Mouse (Mus musculus): Measurements from ENCODE around the gene Arhgap19. TPM values are rescaled to one million over a fixed set of nuclear protein-coding genes. Genes with fewer than 3 reads are reported as not detected.

Gene Arhgap19
- polyA plus RNA-seq, 1 experiment from 2014 or later = 37.6 TPM

DNA sequence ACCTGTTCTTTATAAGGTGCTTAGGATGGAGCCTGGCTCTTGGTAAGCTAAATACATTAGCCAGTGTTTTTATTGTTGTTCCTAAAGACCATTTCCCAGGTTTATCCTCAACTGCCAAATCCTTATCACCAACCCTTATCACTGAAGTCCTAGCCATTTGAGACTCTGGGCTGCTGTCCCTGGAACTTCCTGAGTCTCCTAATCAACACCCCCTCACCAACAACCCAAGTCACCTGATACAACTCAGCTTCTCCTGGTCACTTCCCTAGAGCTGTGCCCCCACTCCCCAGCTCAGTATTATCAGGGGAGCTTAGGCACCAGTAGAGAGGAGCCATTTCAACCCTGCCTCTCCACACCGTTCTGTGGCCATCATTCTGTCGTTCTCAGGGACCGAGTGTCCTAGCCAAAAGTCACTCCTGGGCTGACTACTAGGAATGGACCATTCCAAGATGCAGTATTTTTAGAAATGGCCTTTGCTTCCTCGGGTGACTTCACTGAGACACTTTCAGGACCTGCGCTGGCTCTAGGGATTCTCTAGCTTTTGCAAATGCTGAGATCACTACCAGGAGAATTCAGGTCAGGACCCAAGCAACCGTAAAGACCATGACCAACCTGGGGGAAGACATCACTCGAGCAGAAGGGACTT, 39.4 kb upstream of the Arhgap19 start:
- H3K4me1 ChIP-seq = peaks cover 80% of the 10 kb centered on the region
- WGBS (ENCODE audit: insufficient replicate concordance) = 45% methylated on average over 7 of the region's 7 CpGs
- H3K4me2 ChIP-seq = no peak overlapping the region

DNA sequence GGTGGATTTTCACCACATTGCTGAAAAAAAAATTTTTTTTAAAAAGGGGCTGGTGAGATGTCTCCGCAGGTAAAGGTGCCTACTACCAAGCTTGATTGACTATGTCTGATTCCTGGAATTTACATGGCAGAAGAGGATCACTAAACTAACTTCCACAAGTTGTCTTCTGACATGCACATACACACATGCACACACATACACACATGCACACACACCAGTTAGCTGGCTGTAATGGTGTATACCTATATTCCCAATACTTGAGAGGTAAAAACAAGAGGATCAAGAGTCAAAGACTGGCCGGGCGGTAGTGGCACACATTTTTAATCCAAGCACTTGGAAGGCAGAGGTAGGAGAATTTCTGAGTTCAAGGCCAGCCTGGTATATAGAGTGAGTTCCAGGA, 37.8 kb upstream of the Arhgap19 start:
- Histone ChIP-seq H3K4me2 (peak overlapping the region; percentile 70), H3K27ac (peak overlapping the region; percentile 94), H3K9me3 (replicated peaks) (no peaks in the 10 kb centered on the region), H3K27me3 (replicated peaks) (no peaks in the 10 kb centered on the region), H3K36me3 (no peaks in the 10 kb centered on the region), H3K4me1 (peaks cover 80% of the 10 kb centered on the region), H3K4me3 (no peak overlapping the region), H3K9ac (no peak overlapping the region)
- WGBS (ENCODE audit: insufficient replicate concordance) = 79% methylated on average over 3 of the region's 3 CpGs
- ATAC-seq = no peak

More for the DNA sequence above, 39.4 kb upstream of the Arhgap19 start:
- no peak for ATAC-seq
- no peaks in the 10 kb centered on the region for H3K9me3 ChIP-seq (replicated peaks)
- H3K27ac ChIP-seq = peak overlapping the region; percentile 53
- H3K36me3 ChIP-seq = no peaks in the 10 kb centered on the region
- no peaks in the 10 kb centered on the region for H3K27me3 ChIP-seq (replicated peaks)
- no peak overlapping the region for H3K9ac ChIP-seq
- no peak overlapping the region for H3K4me3 ChIP-seq

DNA sequence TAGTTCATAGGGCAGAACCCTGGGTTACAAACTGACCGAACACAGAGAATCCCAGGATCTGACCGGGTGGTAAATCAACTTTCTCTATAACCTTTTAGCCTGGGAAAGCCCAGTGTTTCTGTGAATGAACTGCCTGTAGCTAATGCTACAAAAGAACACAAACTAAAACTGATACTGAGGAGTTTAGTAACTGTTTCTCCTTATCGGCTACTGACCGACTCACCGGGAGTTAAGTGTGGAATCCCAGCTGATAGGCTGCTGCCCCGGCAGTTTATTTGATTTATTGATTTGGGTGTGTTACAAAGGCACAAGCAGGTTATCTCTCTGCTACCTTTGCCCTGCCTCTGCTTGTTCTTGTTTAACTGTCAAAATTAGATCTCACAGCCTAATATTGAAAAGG, 37.0 kb upstream of the Arhgap19 start:
- H3K36me3 ChIP-seq = no peaks in the 10 kb centered on the region
- WGBS (ENCODE audit: insufficient replicate concordance) = 17% methylated on average over 6 of the region's 6 CpGs
- peak overlapping the region; percentile 13; the same call in 1 of the 2 replicates for H3K4me3 ChIP-seq
- H3K4me2 ChIP-seq = peak overlapping the region; percentile 70
- ATAC-seq = peak; percentile 2; the same call in 1 of the 2 replicates
- H3K4me1 ChIP-seq = peaks cover 86% of the 10 kb centered on the region
- no peaks in the 10 kb centered on the region for H3K27me3 ChIP-seq (replicated peaks)
- H3K9ac ChIP-seq = peak overlapping the region; percentile 44
- H3K27ac ChIP-seq = peak overlapping the region; percentile 94
- no peaks in the 10 kb centered on the region for H3K9me3 ChIP-seq (replicated peaks)

DNA sequence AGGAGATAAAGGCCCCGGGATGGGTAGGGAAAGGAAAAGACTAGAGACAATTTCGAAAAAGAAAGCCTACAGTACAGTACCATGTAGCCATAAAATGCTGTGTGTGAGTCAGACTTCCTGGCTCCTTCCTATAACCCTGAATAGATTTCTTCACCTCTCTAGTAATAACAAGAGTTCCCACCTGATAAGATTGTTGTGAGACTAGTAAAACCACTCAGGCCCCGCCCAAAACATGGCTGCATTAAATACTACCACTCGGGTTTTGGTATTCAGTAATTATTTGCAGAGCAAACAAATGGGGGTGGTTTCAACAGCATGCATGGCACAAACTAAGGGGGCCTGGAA, 36.0 kb upstream of the Arhgap19 start:
- no peaks in the 10 kb centered on the region for H3K27me3 ChIP-seq (replicated peaks)
- H3K27ac ChIP-seq = peak overlapping the region; percentile 94
- H3K4me2 ChIP-seq = peak overlapping the region; percentile 70
- WGBS (ENCODE audit: insufficient replicate concordance) = 10% methylated on average over 4 of the region's 4 CpGs
- H3K9me3 ChIP-seq (replicated peaks) = no peaks in the 10 kb centered on the region
- H3K36me3 ChIP-seq = no peaks in the 10 kb centered on the region
- peaks cover 91% of the 10 kb centered on the region for H3K4me1 ChIP-seq
- peak; percentile 19 for ATAC-seq
- peak overlapping the region; percentile 44 for H3K9ac ChIP-seq
- peak overlapping the region; percentile 18; the same call in 1 of the 2 replicates for H3K4me3 ChIP-seq

DNA sequence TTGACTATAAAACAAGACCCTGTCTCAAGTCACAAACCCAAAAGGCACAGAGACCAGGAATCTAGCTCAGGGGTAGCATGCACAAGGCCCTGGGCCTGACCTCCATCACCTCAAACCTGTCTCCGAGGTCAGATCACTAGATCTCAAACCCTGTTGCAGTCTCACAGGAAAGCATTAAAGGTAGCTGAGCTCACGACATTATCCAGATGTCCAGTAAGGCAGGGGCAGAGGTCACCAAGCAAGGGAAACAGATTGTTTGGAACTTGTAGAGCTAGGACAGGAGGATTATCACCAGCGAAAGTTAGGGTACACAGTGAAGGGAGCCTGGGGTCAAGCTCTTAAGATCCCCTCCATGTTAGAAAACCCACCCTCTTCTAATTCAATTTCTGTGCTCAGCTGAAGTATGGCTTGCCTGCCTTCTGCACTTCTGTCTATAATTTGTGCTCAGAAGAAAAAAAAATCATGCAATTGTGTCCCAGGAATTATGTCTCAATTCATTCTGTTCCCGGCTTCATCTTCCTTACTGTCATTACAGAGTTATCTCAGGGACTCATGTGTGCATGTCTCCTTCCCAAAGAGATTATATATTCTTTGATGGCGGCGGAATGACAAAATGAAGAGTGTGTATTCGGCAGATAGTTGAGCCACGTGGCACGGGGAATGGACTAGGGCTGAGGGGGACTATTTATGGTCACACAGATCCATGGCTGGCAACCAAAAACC, 35.5 kb upstream of the Arhgap19 start:
- Histone ChIP-seq H3K4me1 (peaks cover 93% of the 10 kb centered on the region), H3K4me2 (peak overlapping the region; percentile 70), H3K36me3 (no peaks in the 10 kb centered on the region), H3K9ac (peak overlapping the region; percentile 68), H3K27ac (peak overlapping the region; percentile 94), H3K4me3 (peak overlapping the region; percentile 18; the same call in 1 of the 2 replicates), H3K27me3 (replicated peaks) (no peaks in the 10 kb centered on the region), H3K9me3 (replicated peaks) (no peaks in the 10 kb centered on the region)
- ATAC-seq = peak; percentile 59
- WGBS (ENCODE audit: insufficient replicate concordance) = 16% methylated on average over 9 of the region's 9 CpGs

DNA sequence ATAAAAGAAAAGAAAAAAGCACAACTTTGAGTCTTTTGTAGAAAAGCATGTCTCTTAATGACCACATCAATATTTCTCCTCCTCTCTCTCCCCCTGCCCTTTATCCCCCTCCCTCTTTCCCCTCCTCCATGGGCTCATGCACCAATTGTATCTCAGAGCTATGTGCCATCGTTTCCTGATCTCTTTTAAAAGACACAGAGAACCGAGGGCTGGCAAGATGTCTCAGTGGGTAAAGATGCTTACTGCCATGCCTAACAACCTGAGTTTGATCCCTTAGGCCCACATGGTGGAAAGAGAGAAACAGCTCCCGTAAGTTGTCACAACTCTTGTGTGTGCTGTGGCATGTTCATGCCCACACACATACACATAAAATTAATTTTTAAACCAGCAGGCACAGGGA, 34.9 kb upstream of the Arhgap19 start:
- peak overlapping the region; percentile 94 for H3K27ac ChIP-seq

DNA sequence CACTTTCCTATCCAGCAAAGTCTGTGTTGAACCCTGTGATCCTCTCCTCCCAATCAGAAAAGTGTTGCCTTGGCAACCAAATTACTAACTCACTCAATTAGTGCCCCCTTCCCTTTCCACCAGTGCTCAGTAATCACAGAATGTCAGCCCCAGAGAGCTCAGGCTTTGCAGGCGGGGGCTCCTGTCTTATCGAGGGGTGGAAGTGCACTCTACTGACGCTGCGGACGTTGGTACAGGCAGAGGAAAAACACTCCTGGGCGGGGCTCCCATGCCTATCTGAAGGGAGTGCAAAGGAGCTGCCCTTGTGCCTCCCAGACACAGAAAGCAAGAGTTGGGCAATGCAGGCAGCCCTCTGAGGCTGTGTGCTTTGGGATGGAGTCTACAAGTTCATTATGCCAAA, 34.0 kb upstream of the Arhgap19 start:
- Histone ChIP-seq H3K27me3 (replicated peaks) (no peaks in the 10 kb centered on the region), H3K4me3 (peak overlapping the region; percentile 39), H3K9me3 (replicated peaks) (no peaks in the 10 kb centered on the region), H3K4me2 (peak overlapping the region; percentile 70), H3K4me1 (peaks cover 92% of the 10 kb centered on the region), H3K27ac (peak overlapping the region; percentile 94), H3K36me3 (no peaks in the 10 kb centered on the region), H3K9ac (peak overlapping the region; percentile 68)
- WGBS (ENCODE audit: insufficient replicate concordance) = under 1% methylated on average over 6 of the region's 6 CpGs
- peak; percentile 91 for ATAC-seq

More for the DNA sequence above, 34.9 kb upstream of the Arhgap19 start:
- 31% methylated on average over 3 of the region's 3 CpGs for WGBS (ENCODE audit: insufficient replicate concordance)
- Histone ChIP-seq H3K9me3 (replicated peaks) (no peaks in the 10 kb centered on the region), H3K36me3 (no peaks in the 10 kb centered on the region), H3K4me2 (peak overlapping the region; percentile 70), H3K4me1 (peaks cover 95% of the 10 kb centered on the region), H3K27me3 (replicated peaks) (no peaks in the 10 kb centered on the region), H3K4me3 (peak overlapping the region; percentile 39; the same call in 1 of the 2 replicates), H3K9ac (peak overlapping the region; percentile 68)
- no peak for ATAC-seq

DNA sequence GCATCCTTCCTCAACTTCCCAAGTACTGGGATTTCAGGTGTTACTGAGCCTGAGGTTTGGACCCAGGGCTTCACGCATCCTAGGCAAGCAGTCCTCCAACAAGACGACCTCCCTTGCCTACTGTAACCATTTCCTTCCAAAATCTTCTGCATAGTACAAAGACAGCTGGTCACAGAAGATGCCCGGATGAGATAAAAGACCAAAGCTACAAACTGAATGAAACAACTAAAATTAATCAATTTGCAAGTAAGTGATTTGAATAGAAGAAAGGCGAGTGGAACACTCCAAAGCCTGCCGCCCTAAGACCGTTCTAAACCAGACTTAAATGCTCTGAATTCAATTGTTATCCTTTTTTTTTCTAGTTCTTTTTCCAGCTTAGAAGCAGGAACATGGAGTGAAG, 33.6 kb upstream of the Arhgap19 start:
- H3K9me3 ChIP-seq (replicated peaks) = no peaks in the 10 kb centered on the region
- H3K36me3 ChIP-seq = no peaks in the 10 kb centered on the region
- no peak for ATAC-seq
- peaks cover 95% of the 10 kb centered on the region for H3K4me1 ChIP-seq
- H3K4me2 ChIP-seq = peak overlapping the region; percentile 70
- 44% methylated on average over 6 of the region's 6 CpGs for WGBS (ENCODE audit: insufficient replicate concordance)
- peak overlapping the region; percentile 68; the same call in 1 of the 2 replicates for H3K9ac ChIP-seq
- no peaks in the 10 kb centered on the region for H3K27me3 ChIP-seq (replicated peaks)
- peak overlapping the region; percentile 94 for H3K27ac ChIP-seq
- peak overlapping the region; percentile 39 for H3K4me3 ChIP-seq

DNA sequence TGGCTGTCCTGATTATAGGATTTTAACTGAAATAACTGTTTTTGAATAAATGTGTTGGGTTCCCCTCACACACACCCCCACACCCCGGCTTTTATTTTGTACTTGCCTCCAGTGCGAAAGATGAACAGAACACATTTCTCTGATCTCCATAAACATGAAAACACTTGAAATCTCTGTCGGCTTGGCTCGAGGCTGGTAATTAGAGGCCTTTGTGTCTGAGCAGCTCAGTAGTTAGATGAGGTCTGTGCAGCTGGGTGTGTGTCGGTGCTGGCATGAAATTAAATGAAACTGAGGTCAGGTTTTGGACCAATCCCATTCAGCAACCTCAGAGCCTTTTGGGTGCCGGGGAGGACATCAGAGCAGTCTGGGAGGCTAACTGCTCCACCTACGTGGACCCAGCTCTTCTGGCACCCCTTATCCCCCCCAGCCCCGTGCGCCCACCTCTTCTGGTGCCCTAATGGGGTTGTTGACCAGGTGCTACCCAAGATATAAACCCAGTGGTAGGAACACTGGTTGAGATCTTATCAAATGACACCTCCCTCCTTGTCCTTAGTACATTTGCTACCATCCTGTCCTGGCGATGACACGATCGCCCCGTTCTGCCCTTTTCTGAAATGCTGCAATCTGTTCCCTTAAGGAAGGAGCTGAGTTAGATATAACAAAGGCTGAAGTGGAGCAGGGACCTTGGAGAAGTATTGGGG, 30.8 kb upstream of the Arhgap19 start:
- Histone ChIP-seq H3K27ac (peak overlapping the region; percentile 61), H3K4me1 (peaks cover 85% of the 10 kb centered on the region), H3K9me3 (replicated peaks) (no peaks in the 10 kb centered on the region), H3K36me3 (no peaks in the 10 kb centered on the region), H3K27me3 (replicated peaks) (no peaks in the 10 kb centered on the region), H3K4me3 (peak overlapping the region; percentile 94), H3K4me2 (peak overlapping the region; percentile 99), H3K9ac (peak overlapping the region; percentile 97)
- ATAC-seq = no peak
- 54% methylated on average over 13 of the region's 13 CpGs for WGBS (ENCODE audit: insufficient replicate concordance)

DNA sequence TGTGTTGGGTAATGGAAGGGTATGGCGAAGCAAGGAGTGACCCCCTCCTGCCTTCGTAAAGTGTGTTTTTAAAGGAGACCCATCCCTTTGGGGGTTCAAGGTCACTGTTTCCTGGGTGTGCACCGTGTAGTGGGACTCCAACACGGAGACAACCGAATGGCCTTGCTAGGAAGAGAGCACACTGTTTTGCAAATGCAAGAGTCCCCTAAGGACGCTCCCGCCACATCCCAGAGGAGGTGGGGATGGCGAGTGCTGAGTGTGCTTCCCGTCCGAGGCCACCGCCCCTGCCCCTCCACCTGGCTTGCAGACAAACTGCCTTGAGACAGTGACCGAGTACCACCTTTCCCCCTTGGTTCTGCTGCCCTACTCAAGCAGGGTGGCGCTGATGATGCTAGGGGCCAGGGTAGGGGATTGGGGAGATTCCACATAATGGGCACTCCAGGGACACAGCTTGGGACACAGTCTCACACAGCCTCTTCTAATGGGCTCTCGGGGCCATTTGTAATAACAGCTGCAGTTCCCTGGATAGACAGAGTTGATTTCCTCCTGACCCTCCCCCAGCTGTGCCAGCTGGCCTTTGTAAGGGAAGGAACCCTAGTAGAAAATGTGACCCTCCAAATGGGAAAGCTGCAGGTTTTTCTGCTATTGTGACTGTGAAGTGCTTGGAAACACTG, 30.0 kb upstream of the Arhgap19 start:
- no peak for ATAC-seq
- H3K4me2 ChIP-seq = peak overlapping the region; percentile 99
- no peaks in the 10 kb centered on the region for H3K27me3 ChIP-seq (replicated peaks)
- H3K4me1 ChIP-seq = peaks cover 77% of the 10 kb centered on the region
- no peaks in the 10 kb centered on the region for H3K36me3 ChIP-seq
- H3K9me3 ChIP-seq (replicated peaks) = no peaks in the 10 kb centered on the region
- WGBS (ENCODE audit: insufficient replicate concordance) = 14% methylated on average over 14 of the region's 14 CpGs
- peak overlapping the region; percentile 94 for H3K4me3 ChIP-seq
- peak overlapping the region; percentile 50 for H3K27ac ChIP-seq
- peak overlapping the region; percentile 97 for H3K9ac ChIP-seq

DNA sequence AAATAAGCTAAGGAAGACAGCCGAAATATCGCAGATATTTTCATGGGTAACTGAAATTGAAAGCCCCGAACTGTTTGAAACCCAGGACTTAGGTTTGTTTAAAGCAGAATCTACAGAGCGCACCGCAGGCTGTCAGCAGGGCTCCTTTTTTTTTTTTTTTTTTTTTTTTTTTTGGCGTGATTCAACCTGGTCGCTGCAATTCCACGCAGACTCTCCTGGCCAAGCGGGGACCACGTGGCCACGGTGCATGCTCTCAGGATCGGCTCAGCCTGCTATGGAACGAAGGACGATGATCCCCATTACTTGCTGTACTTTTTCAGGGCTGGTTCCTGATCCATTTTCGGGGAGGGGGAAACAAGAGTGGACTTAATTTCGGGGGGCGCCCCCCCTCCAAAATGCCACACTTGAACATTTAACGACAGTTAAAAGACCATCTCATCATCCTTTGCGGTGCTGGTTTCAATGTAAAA, 29.3 kb upstream of the Arhgap19 start:
- Histone ChIP-seq H3K27me3 (replicated peaks) (no peaks in the 10 kb centered on the region), H3K9me3 (replicated peaks) (no peaks in the 10 kb centered on the region), H3K9ac (peak overlapping the region; percentile 97), H3K4me2 (peak overlapping the region; percentile 99), H3K36me3 (no peaks in the 10 kb centered on the region), H3K4me3 (peak overlapping the region; percentile 94), H3K27ac (peak overlapping the region; percentile 94), H3K4me1 (peaks cover 70% of the 10 kb centered on the region)
- no peak for ATAC-seq
- WGBS (ENCODE audit: insufficient replicate concordance) = under 1% methylated on average over 19 of the region's 19 CpGs
